ENCODE assay signal across 18 mouse cellular contexts in the genomic region with DNA sequence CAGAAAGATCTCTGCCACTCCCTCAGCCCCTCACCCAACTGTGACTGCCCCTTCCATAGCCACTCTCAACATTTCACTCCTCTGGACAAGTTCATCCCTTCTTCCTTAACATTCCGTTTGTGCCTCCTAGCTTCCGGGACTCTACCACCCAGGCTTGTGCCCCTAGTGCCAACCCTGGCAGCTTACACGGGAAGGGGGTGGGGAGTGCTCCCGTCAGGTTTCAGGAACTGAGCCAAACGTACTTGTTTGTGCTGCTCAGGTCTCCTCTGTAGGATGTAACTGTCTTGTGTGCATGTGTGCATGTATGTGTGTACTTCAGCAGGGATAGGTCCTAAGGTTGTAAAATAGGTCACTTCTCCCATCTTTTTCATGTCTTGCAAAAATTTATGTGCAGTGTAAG.
"Had no signal": no experiment of that assay in that cellular context is flagged by ENCODE, and none has a peak within 500 bp of the region (broad histone marks: within the 10 kb centered on the region; RNA-seq: fewer than 3 reads in every experiment).

No protein-coding gene starts in this region.

- H3K9ac ChIP-seq: limb, embryonic 12.5 days; liver, embryonic 13.5 days; liver, postnatal 0 days; lung, embryonic 15.5 days; midbrain, embryonic 15.5 days; neural tube, embryonic 13.5 days; stomach, embryonic 15.5 days had no signal

- H3K36me3 ChIP-seq: midbrain, embryonic 15.5 days; neural tube, embryonic 13.5 days had no signal

- DNase-seq: kidney, adult 9 months; kidney, postnatal 14 days; liver; liver, embryonic 13.5 days; liver, postnatal 0 days; lung, postnatal 14 days; retina, postnatal 1 day; right cerebral cortex, postnatal 4 days; spleen, adult 18-20 months; thymus, postnatal 36 days had no signal

- ATAC-seq: liver, postnatal 0 days; midbrain, embryonic 15.5 days had no signal

- H3K27me3 ChIP-seq: limb, embryonic 12.5 days; liver, embryonic 13.5 days; lung, embryonic 15.5 days; megakaryocyte, embryonic 14.5 days; midbrain, embryonic 15.5 days; neural tube, embryonic 13.5 days; stomach, embryonic 15.5 days had no signal

- H3K9me3 ChIP-seq: limb, embryonic 12.5 days; liver, embryonic 13.5 days; lung, embryonic 15.5 days; megakaryocyte, embryonic 14.5 days; midbrain, embryonic 15.5 days; neural tube, embryonic 13.5 days; stomach, embryonic 15.5 days had no signal

- H3K4me2 ChIP-seq: limb, embryonic 12.5 days; liver, embryonic 13.5 days; lung, embryonic 15.5 days; midbrain, embryonic 11.5 days; midbrain, embryonic 15.5 days; neural tube, embryonic 13.5 days; stomach, embryonic 15.5 days had no signal

- H3K27ac ChIP-seq: limb, embryonic 12.5 days; liver, embryonic 13.5 days; lung, embryonic 15.5 days; macrophage; midbrain, embryonic 15.5 days; neural tube, embryonic 13.5 days; stomach, embryonic 15.5 days had no signal

- H3K4me3 ChIP-seq: limb, embryonic 12.5 days; liver, embryonic 13.5 days; lung, embryonic 15.5 days; megakaryocyte, embryonic 14.5 days; midbrain, embryonic 15.5 days; neural tube, embryonic 13.5 days; stomach, embryonic 15.5 days had no signal
